Mouse (Mus musculus) intestine, postnatal 0 days (tissue): ENCODE data around the gene Taldo1. TPM values are rescaled to one million over a fixed set of nuclear protein-coding genes. Genes with fewer than 3 reads are reported as not detected.

ENCODE experiments used
- ATAC-seq: fragments of 200-750 bp; cut with Nextera tagmentation; 2 replicates; pipeline ENCODE4 v1.8.0; 2017; ENCODE audit warnings: mild to moderate bottlenecking, moderate TSS enrichment, moderate library complexity
- H3K27ac ChIP-seq: fragments of 300-500 bp; sonication (generic); 2 replicates; pipeline ENCODE4 v1.5.1; 2014; ENCODE audit warnings: mild to moderate bottlenecking, low read depth, low read length, moderate library complexity
- H3K27me3 ChIP-seq: fragments of 300-500 bp; sonication (generic); replicated peaks from 2 replicates; pipeline ENCODE4 v1.6.1; 2014; ENCODE audit warnings: low read length, mixed read lengths; ENCODE audit not compliant: control insufficient read depth, insufficient read depth
- H3K36me3 ChIP-seq: fragments of 300-500 bp; sonication (generic); 2 replicates; pipeline ENCODE4 v1.6.1; 2014; ENCODE audit warnings: mild to moderate bottlenecking, moderate library complexity; ENCODE audit not compliant: control insufficient read depth, insufficient read depth
- H3K4me1 ChIP-seq: fragments of 300-500 bp; sonication (generic); replicated peaks from 2 replicates; pipeline ENCODE4 v1.6.1; 2014; ENCODE audit warnings: antibody characterized with exemption, low read length, mixed read lengths; ENCODE audit not compliant: control insufficient read depth, insufficient read depth
- H3K4me2 ChIP-seq: fragments of 300-500 bp; sonication (generic); replicated peaks from 2 replicates; pipeline ENCODE4 v1.6.1; 2014; ENCODE audit warnings: low read depth, mild to moderate bottlenecking, moderate library complexity
- H3K4me3 ChIP-seq: fragments of 300-500 bp; sonication (generic); 2 replicates; pipeline ENCODE4 v1.5.1; 2014; ENCODE audit warnings: low read depth, low read length
- H3K9ac ChIP-seq: fragments of 300-500 bp; sonication (generic); 2 replicates; pipeline ENCODE4 v1.6.1; 2014; ENCODE audit warnings: mild to moderate bottlenecking, low read depth, low read length
- H3K9me3 ChIP-seq: fragments of 300-500 bp; sonication (generic); 2 replicates; pipeline ENCODE4 v1.6.1; 2016; ENCODE audit warnings: mixed run types; ENCODE audit not compliant: control insufficient read depth
- CTCF ChIP-seq: sonication (generic); IDR thresholded peaks from 2 replicates; pipeline ENCODE4 v1.5.1; 2016; ENCODE audit warnings: low read depth, mild to moderate bottlenecking, control low read depth, antibody characterized with exemption, moderate library complexity
- WGBS: fragments of 180-500 bp; shearing (Covaris S2); extraction: QIAGEN DNeasy Blood & Tissue Kit; methylation state at CpG from one replicate; pipeline ENCODE4 v1.1.7; 2014; 5-methylcytosine and 5-hydroxymethylcytosine counted together
- polyA plus RNA-seq: library from polyadenylated mRNA; unstranded; fragments of >200 nt; fragmentation: Nextera tagmentation; extraction: Ambion mirVana; gene quantifications from 2 replicates; pipeline ENCODE4 v1.2.1, GENCODE M21; 2015

Taldo1 gene
- polyA plus RNA-seq, 1 experiment from 2014 or later, result 711 TPM

- Histone ChIP-seq H3K4me1 (peaks cover 3% of the 10 kb centered on the region), H3K36me3 (peaks cover 8% of the 10 kb centered on the region), H3K9me3 (no peaks in the 10 kb centered on the region), H3K4me2 (peak overlapping the region; percentile 94), H3K4me3 (peak overlapping the region; percentile 71), H3K9ac (peak overlapping the region; percentile 67), H3K27ac (peak overlapping the region; percentile 87), H3K27me3 (no peaks in the 10 kb centered on the region)
- no peak for ATAC-seq
- 11% methylated on average over 9 of the region's 9 CpGs for WGBS
- no peak for TF ChIP-seq CTCF
Observed at GRCm38 (mm10) chr7:141392552-141393222, 688 bp downstream of the Taldo1 start.

DNA sequence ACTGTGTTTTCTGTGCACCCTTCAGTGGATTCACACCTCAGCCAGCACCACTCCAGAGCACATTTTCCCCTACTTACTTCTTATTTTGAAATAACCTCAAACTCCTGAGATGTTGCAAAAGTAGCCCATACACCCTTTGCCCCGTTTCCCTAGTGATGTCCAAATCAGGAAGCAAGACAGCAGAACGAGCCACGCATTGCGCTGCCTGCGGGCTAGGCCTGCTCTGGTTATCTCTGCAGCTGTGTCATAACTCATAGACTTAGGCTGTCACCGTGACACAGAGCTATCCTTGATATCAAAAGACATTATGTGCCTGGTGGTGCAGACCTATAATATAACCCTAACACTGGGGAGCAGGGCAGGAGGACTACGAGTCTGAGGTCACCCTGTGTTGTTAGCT, 2.2 kb downstream of the Taldo1 start:
- Histone ChIP-seq H3K4me2 (no peak overlapping the region), H3K27ac (0 out of 2 replicates have a peak overlapping the region, but pooled peaks have one; percentile 16), H3K9me3 (no peaks in the 10 kb centered on the region), H3K4me3 (no peak overlapping the region), H3K4me1 (peaks cover 3% of the 10 kb centered on the region), H3K9ac (no peak overlapping the region), H3K36me3 (peaks cover 23% of the 10 kb centered on the region), H3K27me3 (no peaks in the 10 kb centered on the region)
- WGBS, result 41% methylated on average over 7 of the region's 7 CpGs
- peak; percentile 17 for ATAC-seq
- TF ChIP-seq CTCF, result no peak

GRCm38 (mm10) chr7:141394771-141395170, 2.8 kb downstream of the Taldo1 start:
- WGBS, result 26% methylated on average over 6 of the region's 6 CpGs
- Histone ChIP-seq H3K4me1 (peaks cover 3% of the 10 kb centered on the region), H3K27me3 (no peaks in the 10 kb centered on the region), H3K9ac (no peak overlapping the region), H3K27ac (no peak overlapping the region), H3K9me3 (no peaks in the 10 kb centered on the region), H3K4me2 (no peak overlapping the region), H3K4me3 (no peak overlapping the region), H3K36me3 (peaks cover 29% of the 10 kb centered on the region)
- no peak for ATAC-seq
- TF ChIP-seq CTCF, result peak; percentile 88

DNA sequence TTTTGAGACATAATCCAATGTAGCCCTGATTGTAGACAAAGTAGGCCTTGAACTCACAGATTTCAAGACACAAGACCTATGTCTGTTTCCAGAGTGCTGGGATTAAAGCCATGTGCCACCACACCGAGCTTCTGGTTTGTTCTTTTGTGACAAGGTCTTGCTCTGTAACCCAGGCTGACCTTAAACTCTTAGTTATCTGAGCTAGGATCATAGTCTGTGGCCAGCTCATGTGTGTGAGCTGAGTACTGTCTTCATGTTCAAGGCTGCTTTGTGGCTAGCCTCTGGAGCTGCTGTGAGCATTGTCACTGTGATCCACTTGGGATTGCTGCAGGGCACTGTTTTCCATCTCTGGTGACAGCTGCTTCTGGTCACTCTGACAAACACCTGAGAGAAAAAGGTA, 3.3 kb downstream of the Taldo1 start:
- Histone ChIP-seq H3K4me2 (no peak overlapping the region), H3K27me3 (no peaks in the 10 kb centered on the region), H3K27ac (no peak overlapping the region), H3K9ac (no peak overlapping the region), H3K4me3 (no peak overlapping the region), H3K9me3 (no peaks in the 10 kb centered on the region), H3K4me1 (peaks cover 3% of the 10 kb centered on the region; the same call in 1 of the 2 replicates), H3K36me3 (peaks cover 35% of the 10 kb centered on the region)
- no peak for ATAC-seq
- TF ChIP-seq CTCF, result no peak
- WGBS, result 60% methylated on average over 1 of the region's 1 CpGs

GRCm38 (mm10) chr7:141403305-141403704, 11.3 kb downstream of the Taldo1 start:
- H3K4me3 ChIP-seq, result no peak overlapping the region
- H3K4me2 ChIP-seq, result no peak overlapping the region
- peaks cover 60% of the 10 kb centered on the region for H3K36me3 ChIP-seq
- no peak overlapping the region for H3K9ac ChIP-seq
- H3K4me1 ChIP-seq, result no peaks in the 10 kb centered on the region
- no peaks in the 10 kb centered on the region for H3K27me3 ChIP-seq
- peak; percentile 96 for TF ChIP-seq CTCF
- WGBS, result 37% methylated on average over 5 of the region's 5 CpGs
- ATAC-seq, result peak; percentile 62
- no peaks in the 10 kb centered on the region for H3K9me3 ChIP-seq
- no peak overlapping the region for H3K27ac ChIP-seq

DNA sequence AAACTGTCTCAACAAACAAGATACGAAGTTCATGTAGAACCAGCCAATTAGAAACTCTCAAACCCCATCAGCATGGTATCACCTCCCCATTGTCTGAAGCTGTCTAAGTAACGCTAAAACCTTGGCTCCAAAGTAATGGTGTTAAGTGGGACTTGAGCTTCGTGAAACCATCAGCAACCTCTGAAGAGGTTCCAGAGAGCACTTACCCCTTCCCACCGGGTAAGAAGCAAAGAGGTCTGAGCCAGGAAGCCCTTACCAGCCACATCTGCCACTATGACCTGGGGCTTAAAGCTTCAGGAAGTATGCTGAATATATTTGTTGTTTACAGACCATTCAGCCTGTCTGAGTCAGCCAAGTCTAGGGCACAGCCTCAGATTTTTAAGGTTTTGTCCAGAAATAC, 13.5 kb downstream of the Taldo1 start:
- H3K4me1 ChIP-seq, result no peaks in the 10 kb centered on the region
- H3K9me3 ChIP-seq, result no peaks in the 10 kb centered on the region
- no peak for TF ChIP-seq CTCF
- peaks cover 54% of the 10 kb centered on the region for H3K36me3 ChIP-seq
- H3K27ac ChIP-seq, result no peak overlapping the region
- H3K9ac ChIP-seq, result no peak overlapping the region
- H3K27me3 ChIP-seq, result no peaks in the 10 kb centered on the region
- no peak overlapping the region for H3K4me3 ChIP-seq
- ATAC-seq, result no peak
- H3K4me2 ChIP-seq, result no peak overlapping the region
- 71% methylated on average over 4 of the region's 4 CpGs for WGBS
